Mouse (Mus musculus) lung, postnatal 0 days (tissue): ENCODE measurements around the gene Golga1. TPM values are rescaled to one million over a fixed set of nuclear protein-coding genes. Genes with fewer than 3 reads are reported as not detected.

Source experiments
- ATAC-seq: fragments of 200-750 bp; cut with Nextera tagmentation; 2 replicates; pipeline ENCODE4 v1.8.0; 2017; ENCODE audit warnings: moderate library complexity
- DNase-seq: peaks from one replicate; pipeline ENCODE4 v3.0.0-alpha.2; 2016; ENCODE audit warnings: low spot score
- H3K27ac ChIP-seq: fragments of 300-500 bp; sonication (generic); 2 replicates; pipeline ENCODE4 v1.5.1; 2014; ENCODE audit warnings: antibody characterized with exemption, mild to moderate bottlenecking, low read length, mixed read lengths
- H3K27me3 ChIP-seq: fragments of 300-500 bp; sonication (generic); replicated peaks from 2 replicates; pipeline ENCODE4 v1.6.1; 2014; ENCODE audit warnings: low read length, mixed read lengths; ENCODE audit not compliant: insufficient read depth
- H3K36me3 ChIP-seq: fragments of 300-500 bp; sonication (generic); 2 replicates; pipeline ENCODE4 v1.6.1; 2014; ENCODE audit warnings: low read length, mixed read lengths; ENCODE audit not compliant: insufficient read depth
- H3K4me1 ChIP-seq: fragments of 300-500 bp; sonication (generic); 2 replicates; pipeline ENCODE4 v1.6.1; 2014; ENCODE audit warnings: antibody characterized with exemption, low read depth, low read length, mixed read lengths; ENCODE audit not compliant: insufficient read depth
- H3K4me2 ChIP-seq: fragments of 300-500 bp; sonication (generic); replicated peaks from 2 replicates; pipeline ENCODE4 v1.6.1; 2014; ENCODE audit warnings: low read depth, mild to moderate bottlenecking, low read length, moderate library complexity, mixed read lengths
- H3K4me3 ChIP-seq: fragments of 300-500 bp; sonication (generic); 2 replicates; pipeline ENCODE4 v1.5.1; 2014; ENCODE audit warnings: low read depth, low read length
- H3K9ac ChIP-seq: fragments of 300-500 bp; sonication (generic); replicated peaks from 2 replicates; pipeline ENCODE4 v1.6.1; 2014; ENCODE audit warnings: low read depth, mild to moderate bottlenecking
- H3K9me3 ChIP-seq: fragments of 300-500 bp; sonication (generic); 2 replicates; pipeline ENCODE4 v1.6.1; 2016; ENCODE audit warnings: low read length, mixed read lengths
- CTCF ChIP-seq: IDR thresholded peaks from 2 replicates; pipeline ENCODE4 v1.5.1; 2016; ENCODE audit warnings: antibody characterized with exemption, mild to moderate bottlenecking
- EP300 ChIP-seq: IDR thresholded peaks from 2 replicates; pipeline ENCODE4 v1.6.1; 2016; ENCODE audit warnings: antibody characterized with exemption, mild to moderate bottlenecking, control low read depth
- WGBS: fragments of 180-500 bp; shearing (Covaris S2); extraction: QIAGEN DNeasy Blood & Tissue Kit; methylation state at CpG from one replicate; pipeline ENCODE4 v1.1.7; 2014; 5-methylcytosine and 5-hydroxymethylcytosine counted together
- polyA plus RNA-seq: library from polyadenylated mRNA; unstranded; fragments of >200 nt; fragmentation: Nextera tagmentation; extraction: Ambion mirVana; gene quantifications from 2 replicates; pipeline ENCODE4 v1.2.1, GENCODE M21; 2015

The Golga1 gene
- polyA plus RNA-seq, 1 experiment from 2014 or later, result 23.2 TPM

- TF ChIP-seq EP300 (no peak), CTCF (no peak)
- H3K27me3 ChIP-seq, result no peaks in the 10 kb centered on the region
- peak; percentile 4 for ATAC-seq
- peak; percentile 69 for DNase-seq
- H3K9me3 ChIP-seq, result no peaks in the 10 kb centered on the region
- H3K4me1 ChIP-seq, result peaks cover 26% of the 10 kb centered on the region
- H3K36me3 ChIP-seq, result peaks cover 9% of the 10 kb centered on the region
- H3K4me2 ChIP-seq, result peak overlapping the region; percentile 74
- peak overlapping the region; percentile 71 for H3K4me3 ChIP-seq
- 1% methylated on average over 11 of the region's 11 CpGs for WGBS
- H3K9ac ChIP-seq, result peak overlapping the region; percentile 73
- peak overlapping the region; percentile 86 for H3K27ac ChIP-seq
These were observed 61.0 kb downstream of the Golga1 start for GRCm38 (mm10) chr2:39004372-39004771.

GRCm38 (mm10) chr2:39003512-39003911 is 61.8 kb downstream of the Golga1 start:
- Histone ChIP-seq H3K27ac (no peak overlapping the region), H3K4me1 (peaks cover 18% of the 10 kb centered on the region), H3K4me3 (no peak overlapping the region), H3K36me3 (peaks cover 9% of the 10 kb centered on the region), H3K9ac (peak overlapping the region; percentile 73; the same call in 1 of the 2 replicates), H3K4me2 (peak overlapping the region; percentile 74), H3K9me3 (no peaks in the 10 kb centered on the region), H3K27me3 (no peaks in the 10 kb centered on the region)
- no peak for TF ChIP-seq EP300
- no peak for TF ChIP-seq CTCF
- ATAC-seq (no peak), DNase-seq (no peak)
- 55% methylated on average over 5 of the region's 5 CpGs for WGBS

GRCm38 (mm10) chr2:39003106-39003505 is 62.2 kb downstream of the Golga1 start:
- H3K9ac ChIP-seq, result no peak overlapping the region
- WGBS, result 41% methylated on average over 8 of the region's 8 CpGs
- H3K36me3 ChIP-seq, result peaks cover 9% of the 10 kb centered on the region
- no peaks in the 10 kb centered on the region for H3K9me3 ChIP-seq
- TF ChIP-seq CTCF (no peak), EP300 (no peak)
- no peaks in the 10 kb centered on the region for H3K27me3 ChIP-seq
- no peak for DNase-seq
- H3K4me3 ChIP-seq, result no peak overlapping the region
- peaks cover 17% of the 10 kb centered on the region for H3K4me1 ChIP-seq
- no peak for ATAC-seq
- no peak overlapping the region for H3K27ac ChIP-seq
- H3K4me2 ChIP-seq, result no peak overlapping the region; the same call in 1 of the 2 replicates

- Histone ChIP-seq H3K4me3 (no peak overlapping the region), H3K36me3 (peaks cover 9% of the 10 kb centered on the region), H3K4me1 (peaks cover 16% of the 10 kb centered on the region; the same call in 1 of the 2 replicates), H3K4me2 (no peak overlapping the region), H3K27ac (no peak overlapping the region), H3K9me3 (no peaks in the 10 kb centered on the region), H3K9ac (no peak overlapping the region), H3K27me3 (no peaks in the 10 kb centered on the region)
- no peak for ATAC-seq
- no peak for DNase-seq
- 79% methylated on average over 3 of the region's 3 CpGs for WGBS
- no peak for TF ChIP-seq EP300
- no peak for TF ChIP-seq CTCF
These were observed 63.5 kb downstream of the Golga1 start for GRCm38 (mm10) chr2:39001866-39002265.

- Histone ChIP-seq H3K27ac (no peak overlapping the region), H3K4me1 (peaks cover 10% of the 10 kb centered on the region; the same call in 1 of the 2 replicates), H3K27me3 (no peaks in the 10 kb centered on the region), H3K4me2 (no peak overlapping the region), H3K9ac (no peak overlapping the region), H3K36me3 (peaks cover 9% of the 10 kb centered on the region), H3K4me3 (no peak overlapping the region), H3K9me3 (no peaks in the 10 kb centered on the region)
- DNase-seq (no peak), ATAC-seq (no peak)
- WGBS, result 76% methylated on average over 4 of the region's 4 CpGs
- TF ChIP-seq CTCF (no peak), EP300 (no peak)
These were observed 64.8 kb downstream of the Golga1 start for GRCm38 (mm10) chr2:39000587-39000919.

- no peak for DNase-seq
- peaks cover 9% of the 10 kb centered on the region for H3K36me3 ChIP-seq
- no peaks in the 10 kb centered on the region for H3K27me3 ChIP-seq
- no peak overlapping the region for H3K9ac ChIP-seq
- H3K4me1 ChIP-seq, result peaks cover 10% of the 10 kb centered on the region; the same call in 1 of the 2 replicates
- 62% methylated on average over 8 of the region's 8 CpGs for WGBS
- H3K27ac ChIP-seq, result no peak overlapping the region
- H3K9me3 ChIP-seq, result no peaks in the 10 kb centered on the region
- no peak overlapping the region for H3K4me3 ChIP-seq
- no peak overlapping the region for H3K4me2 ChIP-seq
- TF ChIP-seq CTCF (no peak), EP300 (no peak)
- ATAC-seq, result no peak
These were observed 65.3 kb downstream of the Golga1 start for GRCm38 (mm10) chr2:38999910-39000586.
